Mouse (Mus musculus): ENCODE measurements around the gene Diaph3. TPM values are rescaled to one million over a fixed set of nuclear protein-coding genes. Genes with fewer than 3 reads are reported as not detected.

Diaph3 gene
- polyA plus RNA-seq, 1 experiment from 2014 or later = 4.1 TPM

DNA sequence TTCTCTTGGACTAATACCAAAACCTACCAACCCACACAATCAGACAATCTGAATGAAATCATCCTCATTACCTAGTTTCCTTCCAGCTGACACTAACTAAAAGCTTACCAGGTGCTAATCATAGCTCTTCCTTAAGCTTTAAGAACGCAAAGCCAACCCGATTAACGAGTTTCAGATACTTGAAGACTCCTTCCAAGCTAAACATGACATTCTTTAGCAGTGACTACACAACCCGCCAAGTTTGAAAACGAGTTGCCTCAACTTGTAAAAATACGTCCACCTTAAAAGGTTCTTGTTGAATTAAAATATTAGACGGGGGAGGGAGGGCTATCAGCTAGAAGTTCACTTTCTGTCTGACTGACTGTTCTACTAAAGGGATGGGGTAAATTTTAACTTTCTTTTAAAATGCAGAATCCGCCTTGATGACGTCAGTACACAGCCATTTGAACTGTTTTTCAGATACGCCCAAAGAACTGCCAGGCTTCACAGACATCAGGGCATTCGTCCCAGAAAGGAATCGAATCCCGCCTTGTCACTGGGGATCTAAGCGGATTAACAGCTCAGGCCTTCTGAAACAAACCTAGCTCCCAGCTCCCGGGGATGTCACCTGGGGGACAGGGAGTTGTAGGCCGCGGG is 590 bp downstream of the Diaph3 start:
- DNase-seq (ENCODE audit: low spot score) (peak; percentile 47), ATAC-seq (ENCODE audit: low FRiP score) (no peak)
- no peaks in the 10 kb centered on the region for H3K36me3 ChIP-seq (replicated peaks; ENCODE audit: control insufficient read depth, insufficient read depth)
- no peaks in the 10 kb centered on the region for H3K9me3 ChIP-seq (ENCODE audit: control insufficient read depth, low read length)
- peak overlapping the region; percentile 83 for H3K4me2 ChIP-seq (replicated peaks)
- H3K4me3 ChIP-seq (replicated peaks; ENCODE audit: low read length) = peak overlapping the region; percentile 55
- peak overlapping the region; percentile 49 for H3K9ac ChIP-seq
- H3K27ac ChIP-seq = no peak overlapping the region
- 5% methylated on average over 17 of the region's 17 CpGs for WGBS
- H3K27me3 ChIP-seq (ENCODE audit: control insufficient read depth, insufficient read depth, low read length) = no peaks in the 10 kb centered on the region
- H3K4me1 ChIP-seq (replicated peaks; ENCODE audit: control insufficient read depth, insufficient read depth, low read length) = 0 out of 2 replicates have a peak, but pooled peaks cover 4% of the 10 kb centered on the region

DNA sequence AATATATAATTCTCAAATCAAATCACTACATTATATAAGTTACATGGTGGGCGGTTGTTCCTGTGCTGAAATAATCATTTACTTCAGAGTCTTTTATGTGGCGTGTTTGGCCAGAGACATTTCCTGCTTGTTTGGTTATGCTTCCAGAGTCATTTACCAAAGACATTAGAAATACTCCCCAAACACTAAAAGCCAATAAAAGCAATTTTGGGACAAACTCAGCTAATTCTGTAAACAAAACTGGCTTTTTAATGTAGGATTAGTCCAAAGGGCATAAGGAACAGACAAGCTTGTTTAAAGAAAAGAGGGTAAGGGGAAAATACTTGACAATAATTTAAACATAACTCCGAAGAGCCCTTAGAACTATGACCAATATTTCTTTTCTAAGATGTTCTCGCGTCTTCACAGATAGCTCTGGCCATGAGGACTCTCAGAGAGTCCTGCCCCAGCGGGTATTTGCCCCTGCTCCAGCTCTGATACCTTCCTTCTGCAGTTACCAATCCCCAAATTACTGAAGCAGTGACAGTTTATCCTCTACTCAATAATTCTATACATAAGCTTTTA is 14.9 kb downstream of the Diaph3 start:
- no peaks in the 10 kb centered on the region for H3K4me1 ChIP-seq (replicated peaks; ENCODE audit: control insufficient read depth, insufficient read depth, low read length)
- no peak overlapping the region for H3K9ac ChIP-seq
- no peak for DNase-seq (ENCODE audit: low spot score)
- WGBS = 93% methylated on average over 6 of the region's 6 CpGs
- no peaks in the 10 kb centered on the region for H3K36me3 ChIP-seq (replicated peaks; ENCODE audit: control insufficient read depth, insufficient read depth)
- H3K27ac ChIP-seq = no peak overlapping the region
- ATAC-seq (ENCODE audit: low FRiP score) = no peak
- no peaks in the 10 kb centered on the region for H3K27me3 ChIP-seq (ENCODE audit: control insufficient read depth, insufficient read depth, low read length)
- H3K4me2 ChIP-seq (replicated peaks) = no peak overlapping the region
- no peak overlapping the region for H3K4me3 ChIP-seq (replicated peaks; ENCODE audit: low read length)
- no peaks in the 10 kb centered on the region for H3K9me3 ChIP-seq (ENCODE audit: control insufficient read depth, low read length)

DNA sequence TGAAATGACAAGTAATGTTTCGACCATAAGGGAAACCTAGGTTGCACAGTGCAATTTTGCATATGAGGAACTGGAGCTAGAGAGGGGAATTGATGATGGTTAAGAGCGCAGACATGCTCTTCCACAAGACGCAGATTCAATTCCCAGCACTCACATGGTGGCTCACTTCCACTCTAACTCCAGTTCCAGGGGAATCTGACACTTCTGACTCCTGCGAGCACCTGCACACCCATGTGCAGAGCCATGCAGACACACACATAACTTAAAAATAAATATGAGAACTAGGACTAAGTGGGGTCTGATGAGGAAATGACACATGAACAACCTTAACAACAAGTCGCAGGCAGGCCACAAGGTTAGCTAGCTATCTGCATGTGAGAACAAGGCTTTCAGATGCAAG is 15.5 kb downstream of the Diaph3 start:
- no peaks in the 10 kb centered on the region for H3K27me3 ChIP-seq (ENCODE audit: control insufficient read depth, insufficient read depth, low read length)
- no peak overlapping the region for H3K4me2 ChIP-seq (replicated peaks)
- no peaks in the 10 kb centered on the region for H3K9me3 ChIP-seq (ENCODE audit: control insufficient read depth, low read length)
- no peak for ATAC-seq (ENCODE audit: low FRiP score)
- DNase-seq (ENCODE audit: low spot score) = no peak
- no peak overlapping the region for H3K9ac ChIP-seq
- no peak overlapping the region for H3K4me3 ChIP-seq (replicated peaks; ENCODE audit: low read length)
- WGBS = 95% methylated on average over 5 of the region's 5 CpGs
- no peaks in the 10 kb centered on the region for H3K36me3 ChIP-seq (replicated peaks; ENCODE audit: control insufficient read depth, insufficient read depth)
- H3K4me1 ChIP-seq (replicated peaks; ENCODE audit: control insufficient read depth, insufficient read depth, low read length) = no peaks in the 10 kb centered on the region
- H3K27ac ChIP-seq = no peak overlapping the region

DNA sequence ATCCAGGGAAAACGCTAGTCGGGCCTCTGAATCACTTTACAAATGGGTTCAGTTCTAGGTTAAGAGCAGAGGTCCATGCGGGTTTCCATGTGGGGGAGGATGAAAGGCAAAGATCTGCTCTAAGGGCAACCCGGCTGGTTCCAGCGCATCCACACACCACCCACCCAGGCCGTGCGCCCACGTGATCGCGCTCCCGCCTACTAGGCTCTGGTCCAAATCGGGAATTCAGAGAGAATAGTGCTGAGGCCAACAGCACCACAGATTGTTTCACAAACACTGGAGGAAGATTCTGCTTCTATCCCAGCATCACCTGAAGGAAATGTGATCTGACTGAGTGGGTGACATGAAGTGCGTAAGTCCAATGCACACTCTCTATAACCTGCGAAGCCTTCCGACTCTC is 17.9 kb downstream of the Diaph3 start:
- no peak overlapping the region for H3K9ac ChIP-seq
- H3K4me3 ChIP-seq (replicated peaks; ENCODE audit: low read length) = no peak overlapping the region
- H3K27me3 ChIP-seq (ENCODE audit: control insufficient read depth, insufficient read depth, low read length) = no peaks in the 10 kb centered on the region
- no peak overlapping the region for H3K4me2 ChIP-seq (replicated peaks)
- 94% methylated on average over 15 of the region's 15 CpGs for WGBS
- no peaks in the 10 kb centered on the region for H3K4me1 ChIP-seq (replicated peaks; ENCODE audit: control insufficient read depth, insufficient read depth, low read length)
- no peak overlapping the region for H3K27ac ChIP-seq
- H3K9me3 ChIP-seq (ENCODE audit: control insufficient read depth, low read length) = no peaks in the 10 kb centered on the region
- ATAC-seq (ENCODE audit: low FRiP score) (no peak), DNase-seq (ENCODE audit: low spot score) (no peak)
- H3K36me3 ChIP-seq (replicated peaks; ENCODE audit: control insufficient read depth, insufficient read depth) = no peaks in the 10 kb centered on the region

DNA sequence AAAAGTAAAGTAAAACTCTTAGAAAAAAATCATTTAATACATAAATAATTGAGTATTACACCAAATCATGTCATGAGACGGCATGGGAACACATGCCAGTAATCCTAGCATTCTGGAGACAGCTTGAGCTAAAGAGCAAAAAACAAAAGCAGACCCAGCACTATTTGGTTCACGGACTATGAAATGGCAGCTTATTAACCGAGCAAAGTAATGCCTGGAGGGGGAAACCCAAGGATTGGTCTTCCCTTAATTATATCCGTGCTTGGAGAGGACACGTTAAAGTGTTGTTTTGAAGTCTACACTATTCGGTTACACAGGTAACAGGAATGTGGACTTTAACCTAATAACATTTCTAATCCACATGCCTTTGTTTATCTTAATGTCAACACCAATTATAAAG is 19.2 kb downstream of the Diaph3 start:
- Histone ChIP-seq H3K27me3 (ENCODE audit: control insufficient read depth, insufficient read depth, low read length) (no peaks in the 10 kb centered on the region), H3K4me1 (replicated peaks; ENCODE audit: control insufficient read depth, insufficient read depth, low read length) (no peaks in the 10 kb centered on the region), H3K36me3 (replicated peaks; ENCODE audit: control insufficient read depth, insufficient read depth) (no peaks in the 10 kb centered on the region), H3K4me2 (replicated peaks) (no peak overlapping the region), H3K4me3 (replicated peaks; ENCODE audit: low read length) (no peak overlapping the region), H3K9ac (no peak overlapping the region), H3K9me3 (ENCODE audit: control insufficient read depth, low read length) (no peaks in the 10 kb centered on the region), H3K27ac (no peak overlapping the region)
- ATAC-seq (ENCODE audit: low FRiP score) (no peak), DNase-seq (ENCODE audit: low spot score) (no peak)
- WGBS = 76% methylated on average over 6 of the region's 6 CpGs

DNA sequence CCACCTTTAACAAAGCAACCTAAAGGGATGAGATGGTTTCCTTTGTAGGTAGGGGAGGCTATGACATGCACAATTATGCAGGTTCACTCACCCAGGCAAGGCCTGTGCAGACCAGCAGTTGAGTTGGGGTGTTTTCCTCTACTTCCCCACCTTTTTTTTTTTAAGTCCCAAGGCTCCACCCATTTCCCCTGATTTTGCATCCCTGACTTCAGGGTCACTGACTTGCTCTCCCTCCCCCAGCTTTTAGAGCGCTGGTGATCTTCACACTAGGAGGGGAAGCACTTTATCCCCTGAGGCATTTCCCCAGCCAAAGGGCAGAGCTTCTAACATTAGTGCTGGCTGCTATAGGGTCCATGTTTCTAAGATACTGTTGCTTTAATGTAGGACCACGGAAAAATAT is 30.4 kb downstream of the Diaph3 start:
- Histone ChIP-seq H3K27me3 (ENCODE audit: control insufficient read depth, insufficient read depth, low read length) (no peaks in the 10 kb centered on the region), H3K4me3 (replicated peaks; ENCODE audit: low read length) (no peak overlapping the region), H3K4me2 (replicated peaks) (no peak overlapping the region), H3K9ac (no peak overlapping the region), H3K9me3 (ENCODE audit: control insufficient read depth, low read length) (no peaks in the 10 kb centered on the region), H3K36me3 (replicated peaks; ENCODE audit: control insufficient read depth, insufficient read depth) (no peaks in the 10 kb centered on the region), H3K27ac (no peak overlapping the region), H3K4me1 (replicated peaks; ENCODE audit: control insufficient read depth, insufficient read depth, low read length) (no peaks in the 10 kb centered on the region)
- ATAC-seq (ENCODE audit: low FRiP score) (no peak), DNase-seq (ENCODE audit: low spot score) (no peak)
- 29% methylated on average over 2 of the region's 2 CpGs for WGBS

DNA sequence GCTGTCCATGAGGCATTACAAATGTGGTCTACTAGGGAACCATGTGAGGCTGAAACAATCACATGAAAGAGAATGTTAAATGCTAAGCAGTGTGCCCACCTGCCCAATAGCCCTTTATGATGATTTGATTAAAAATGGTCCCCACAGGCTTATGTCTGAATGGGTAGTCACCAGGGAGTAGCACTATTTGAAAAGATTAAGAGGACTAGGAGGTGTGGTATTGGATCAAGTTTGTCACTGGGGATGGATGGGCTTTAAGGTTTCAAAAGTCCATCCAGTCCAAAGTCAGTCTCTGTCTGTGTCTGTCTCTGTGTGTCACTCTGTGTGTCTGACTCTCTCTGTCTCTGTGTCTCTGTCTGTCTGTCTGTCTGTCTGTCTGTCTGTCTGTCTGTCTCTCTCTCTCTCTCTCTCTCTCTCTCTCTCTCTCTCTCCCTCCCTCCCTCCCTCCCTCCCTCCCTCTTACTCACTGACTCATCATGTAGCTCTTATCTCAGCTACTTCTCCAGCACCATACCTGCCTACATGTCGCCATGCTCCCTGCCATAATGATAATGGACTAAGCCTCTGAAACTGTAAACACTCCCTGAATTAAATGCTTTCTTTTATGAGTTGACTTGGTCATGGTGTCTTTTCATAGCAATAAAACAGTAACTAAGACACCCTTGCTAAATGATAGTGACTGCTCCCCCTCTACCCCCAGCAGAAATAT is 41.5 kb downstream of the Diaph3 start:
- H3K9me3 ChIP-seq (ENCODE audit: control insufficient read depth, low read length) = no peaks in the 10 kb centered on the region
- no peaks in the 10 kb centered on the region for H3K27me3 ChIP-seq (ENCODE audit: control insufficient read depth, insufficient read depth, low read length)
- DNase-seq (ENCODE audit: low spot score) (no peak), ATAC-seq (ENCODE audit: low FRiP score) (no peak)
- H3K4me2 ChIP-seq (replicated peaks) = no peak overlapping the region
- no peaks in the 10 kb centered on the region for H3K4me1 ChIP-seq (replicated peaks; ENCODE audit: control insufficient read depth, insufficient read depth, low read length)
- no peaks in the 10 kb centered on the region for H3K36me3 ChIP-seq (replicated peaks; ENCODE audit: control insufficient read depth, insufficient read depth)
- no peak overlapping the region for H3K27ac ChIP-seq
- no peak overlapping the region for H3K4me3 ChIP-seq (replicated peaks; ENCODE audit: low read length)
- WGBS = 95% methylated on average over 1 of the region's 1 CpGs
- H3K9ac ChIP-seq = no peak overlapping the region

DNA sequence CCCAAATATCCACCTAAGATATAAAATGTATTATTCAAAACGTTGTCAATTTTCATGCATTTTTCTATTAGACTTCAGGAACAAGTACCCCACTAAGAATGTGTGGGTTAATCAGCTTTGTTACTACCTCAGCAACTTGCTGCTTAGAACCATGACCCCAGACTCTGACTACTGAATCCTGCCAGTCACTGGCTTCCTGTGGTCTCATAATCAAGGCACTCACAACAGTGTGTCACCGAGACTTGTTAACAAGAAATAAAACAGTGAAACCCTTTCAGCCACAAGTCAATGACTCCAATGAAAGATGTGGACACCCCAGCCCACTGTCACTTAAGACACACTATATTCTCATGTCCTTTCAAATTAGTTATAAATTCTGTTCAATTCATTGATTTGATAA is 42.9 kb downstream of the Diaph3 start:
- no peak for ATAC-seq (ENCODE audit: low FRiP score)

DNA sequence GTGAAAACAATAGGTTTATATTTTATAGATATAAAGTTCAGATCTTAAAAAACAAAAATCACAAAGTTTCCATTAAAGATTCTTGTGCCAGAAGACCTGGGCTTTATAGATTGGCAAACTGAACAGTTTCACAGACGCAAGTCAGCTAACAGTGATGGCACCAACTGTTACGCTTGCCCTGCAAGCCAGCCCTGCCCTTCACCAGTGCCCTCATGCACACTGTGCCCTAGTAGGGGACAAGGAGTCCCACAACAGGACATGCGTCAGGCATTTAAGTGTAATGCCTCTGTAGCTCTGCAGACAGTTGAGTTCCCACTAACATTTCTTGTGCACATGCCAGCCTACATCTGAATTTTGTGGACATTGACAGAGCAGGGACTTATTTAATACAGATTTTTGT is 49.5 kb downstream of the Diaph3 start:
- 89% methylated on average over 3 of the region's 3 CpGs for WGBS
- Histone ChIP-seq H3K4me3 (replicated peaks; ENCODE audit: low read length) (no peak overlapping the region), H3K36me3 (replicated peaks; ENCODE audit: control insufficient read depth, insufficient read depth) (no peaks in the 10 kb centered on the region), H3K27me3 (ENCODE audit: control insufficient read depth, insufficient read depth, low read length) (no peaks in the 10 kb centered on the region), H3K4me2 (replicated peaks) (no peak overlapping the region), H3K4me1 (replicated peaks; ENCODE audit: control insufficient read depth, insufficient read depth, low read length) (no peaks in the 10 kb centered on the region), H3K9me3 (ENCODE audit: control insufficient read depth, low read length) (no peaks in the 10 kb centered on the region), H3K9ac (no peak overlapping the region), H3K27ac (no peak overlapping the region)
- no peak for DNase-seq (ENCODE audit: low spot score)
- no peak for ATAC-seq (ENCODE audit: low FRiP score)

More for the DNA sequence above, 42.9 kb downstream of the Diaph3 start:
- Histone ChIP-seq H3K36me3 (replicated peaks; ENCODE audit: control insufficient read depth, insufficient read depth) (no peaks in the 10 kb centered on the region), H3K4me2 (replicated peaks) (no peak overlapping the region), H3K27me3 (ENCODE audit: control insufficient read depth, insufficient read depth, low read length) (no peaks in the 10 kb centered on the region), H3K9ac (no peak overlapping the region), H3K27ac (no peak overlapping the region), H3K4me1 (replicated peaks; ENCODE audit: control insufficient read depth, insufficient read depth, low read length) (no peaks in the 10 kb centered on the region), H3K4me3 (replicated peaks; ENCODE audit: low read length) (no peak overlapping the region), H3K9me3 (ENCODE audit: control insufficient read depth, low read length) (no peaks in the 10 kb centered on the region)
- DNase-seq (ENCODE audit: low spot score) = no peak
- WGBS = 76% methylated on average over 2 of the region's 2 CpGs
